Comparison of ENCODE assay signal across 17 mouse cellular contexts in genomic region chr6:6869961-6870800, GRCm38 (mm10). TPM values are rescaled to one million over a fixed set of nuclear protein-coding genes. Genes with fewer than 3 reads are reported as not detected.
DNase-seq lines count a peak whose midpoint lies in the region; ATAC-seq lines count a peak whose summit lies in the region.
"Had no signal": no experiment of that assay in that cellular context is flagged by ENCODE, and none has a peak within 500 bp of the region (broad histone marks: within the 10 kb centered on the region; RNA-seq: fewer than 3 reads in every experiment).

No protein-coding gene starts in this region.

- peak; percentile 45 for DNase-seq in ES-CJ7 (ENCODE audit: low read depth, low spot score)
- DNase-seq in embryo, embryonic 10.5 days (ENCODE audit: low spot score) = peak; percentile 66
- no peak for DNase-seq in heart, adult 18-20 months
- no peak for DNase-seq in adrenal gland, postnatal 36 days
- DNase-seq in thymus, postnatal 36 days = no peak
- DNase-seq: cerebellum, adult 9-11 months; gastrocnemius, postnatal 10 days; right cerebral cortex, postnatal 4 days had no signal

- peak overlapping the region; percentile 43 for H3K4me3 ChIP-seq in forebrain, embryonic 13.5 days
- peak overlapping the region; percentile 20; the same call in 1 of the 2 replicates for H3K4me3 ChIP-seq in midbrain, embryonic 13.5 days (replicated peaks)
- no peak overlapping the region for H3K4me3 ChIP-seq in liver, embryonic 12.5 days
- H3K4me3 ChIP-seq: heart, embryonic 15.5 days; left cerebral cortex, adult 2 months had no signal

- WGBS in forebrain, embryonic 13.5 days = 2% methylated on average over 10 of the region's 11 CpGs
- WGBS in midbrain, embryonic 13.5 days = under 1% methylated on average over 11 of the region's 11 CpGs
- WGBS in liver, embryonic 12.5 days (ENCODE audit: insufficient replicate concordance) = 5% methylated on average over 10 of the region's 11 CpGs

- no peaks in the 10 kb centered on the region for H3K9me3 ChIP-seq in forebrain, embryonic 13.5 days (replicated peaks)
- H3K9me3 ChIP-seq in midbrain, embryonic 13.5 days = no peaks in the 10 kb centered on the region
- H3K9me3 ChIP-seq in liver, embryonic 12.5 days (replicated peaks) = no peaks in the 10 kb centered on the region
- H3K9me3 ChIP-seq: heart, embryonic 15.5 days had no signal

- H3K4me1 ChIP-seq in forebrain, embryonic 13.5 days = no peaks in the 10 kb centered on the region
- H3K4me1 ChIP-seq in midbrain, embryonic 13.5 days (replicated peaks) = peaks cover 5% of the 10 kb centered on the region; the same call in 1 of the 2 replicates
- H3K4me1 ChIP-seq in liver, embryonic 12.5 days = no peaks in the 10 kb centered on the region

- ATAC-seq in forebrain, embryonic 13.5 days = peak; percentile 22
- ATAC-seq in midbrain, embryonic 13.5 days = peak; percentile 43; the same call in 1 of the 2 replicates
- no peak for ATAC-seq in liver, embryonic 12.5 days
- ATAC-seq: CD4-positive, CD25-positive, alpha-beta regulatory T cell, adult 4 months; lung, postnatal 0 days had no signal

- peaks cover 86% of the 10 kb centered on the region for H3K27me3 ChIP-seq in forebrain, embryonic 13.5 days
- peaks cover 96% of the 10 kb centered on the region for H3K27me3 ChIP-seq in midbrain, embryonic 13.5 days
- H3K27me3 ChIP-seq in liver, embryonic 12.5 days (replicated peaks) = peaks cover 96% of the 10 kb centered on the region

- H3K9ac ChIP-seq in forebrain, embryonic 13.5 days = peak overlapping the region; percentile 68
- H3K9ac ChIP-seq in midbrain, embryonic 13.5 days (replicated peaks) = no peak overlapping the region
- H3K9ac ChIP-seq in liver, embryonic 12.5 days = no peak overlapping the region
- H3K9ac ChIP-seq: heart, embryonic 15.5 days had no signal

- H3K27ac ChIP-seq in forebrain, embryonic 13.5 days = peak overlapping the region; percentile 96
- H3K27ac ChIP-seq in midbrain, embryonic 13.5 days = 0 out of 2 replicates have a peak overlapping the region, but pooled peaks have one; percentile 4
- no peak overlapping the region for H3K27ac ChIP-seq in liver, embryonic 12.5 days
- H3K27ac ChIP-seq: heart, embryonic 15.5 days; left cerebral cortex, adult 2 months had no signal

- H3K36me3 ChIP-seq in forebrain, embryonic 13.5 days (ENCODE audit: poor library complexity, severe bottlenecking) = no peaks in the 10 kb centered on the region
- H3K36me3 ChIP-seq in midbrain, embryonic 13.5 days = no peaks in the 10 kb centered on the region
- no peaks in the 10 kb centered on the region for H3K36me3 ChIP-seq in liver, embryonic 12.5 days
- H3K36me3 ChIP-seq: heart, embryonic 15.5 days had no signal

- peak overlapping the region; percentile 45 for H3K4me2 ChIP-seq in forebrain, embryonic 13.5 days
- H3K4me2 ChIP-seq in midbrain, embryonic 13.5 days (replicated peaks) = no peak overlapping the region
- no peak overlapping the region for H3K4me2 ChIP-seq in liver, embryonic 12.5 days
- H3K4me2 ChIP-seq: heart, embryonic 15.5 days had no signal

RNA-seq across cellular contexts. Expression of gene Dlx6, which starts 7.0 kb away (rescaled TPM):
- polyA plus RNA-seq in forebrain, embryonic 13.5 days (2015; fragmentation: Nextera tagmentation; extraction: Ambion mirVana) = 15.5 and 16.2 TPM in 2 replicates
- polyA plus RNA-seq in midbrain, embryonic 13.5 days (2015; fragmentation: Nextera tagmentation; extraction: Ambion mirVana) = 3.1 and 4.4 TPM in 2 replicates
- not detected in 2 replicates for polyA plus RNA-seq in liver, embryonic 12.5 days (2016; fragmentation: Nextera tagmentation; extraction: Ambion mirVana)
- not detected for total RNA-seq in heart, adult 18-20 months (2021)
- not detected for total RNA-seq in adrenal gland, postnatal 36 days (2021)
- total RNA-seq: liver, adult 2 months had no signal
- polyA plus RNA-seq: CD4-positive, CD25-positive, alpha-beta regulatory T cell, adult 4 months; intestine, embryonic 14.5 days; liver, adult 2 months; lung, postnatal 0 days had no signal

RNA-seq across cellular contexts. Expression of gene Dlx5, which starts 11.7 kb away (rescaled TPM):
- 84.5 and 91.5 TPM in 2 replicates for polyA plus RNA-seq in forebrain, embryonic 13.5 days (2015; fragmentation: Nextera tagmentation; extraction: Ambion mirVana)
- 22.4 and 22.9 TPM in 2 replicates for polyA plus RNA-seq in midbrain, embryonic 13.5 days (2015; fragmentation: Nextera tagmentation; extraction: Ambion mirVana)
- 0.12 TPM in 1 of 2 replicates, not detected in the other for polyA plus RNA-seq in liver, embryonic 12.5 days (2016; fragmentation: Nextera tagmentation; extraction: Ambion mirVana)
- under 1 TPM in 1 of 2 experiments, not detected in 1; 0.37 TPM for total RNA-seq in heart, adult 18-20 months (2021)
- under 1 TPM in 1 of 2 experiments, not detected in 1; 0.53 TPM for total RNA-seq in adrenal gland, postnatal 36 days (2021)
- total RNA-seq: liver, adult 2 months had no signal
- polyA plus RNA-seq: CD4-positive, CD25-positive, alpha-beta regulatory T cell, adult 4 months; liver, adult 2 months; lung, postnatal 0 days had no signal

Comparison
In these comparisons a context has a peak if more than half of its experiments do, and no peak if none do; other contexts are left out.
1. DNase-seq: peak in ES-CJ7 (single experiment) and embryo, embryonic 10.5 days (single experiment); none in heart, adult 18-20 months (0 of 2), adrenal gland, postnatal 36 days (0 of 2) and thymus, postnatal 36 days (0 of 2).
2. RNA of gene Dlx5, which starts 11.7 kb away (polyA plus RNA-seq): 84.5 to 91.5 TPM in forebrain, embryonic 13.5 days and 22.4 to 22.9 TPM in midbrain, embryonic 13.5 days; 0.12 TPM in liver, embryonic 12.5 days; every median in the first group is over 10 times any median in the second.